Mouse (Mus musculus) liver, adult 10 weeks (tissue): ENCODE measurements around the gene Slc25a4. TPM values are rescaled to one million over a fixed set of nuclear protein-coding genes. Genes with fewer than 3 reads are reported as not detected.

ENCODE experiments used
- polyA plus RNA-seq: library from polyadenylated mRNA; stranded (reverse); fragments of 350-450 nt; fragmentation: Illumina TruSeq; extraction: RNeasy Lipid Tissue Mini Kit (QIAGEN cat#74804); gene quantifications from one replicate; pipeline ENCODE4 v1.2.3, GENCODE M21; 2014; ENCODE audit warnings: low read depth, low replicate concordance

Slc25a4 gene
- 6.1 TPM for polyA plus RNA-seq

GRCm38 (mm10) chr8:46210404-46211315 is at the start of gene Slc25a4:
TSS of gene Slc25a4 (minus strand) at chr8:46211284.

Other genes with a start within 250 kb of the Slc25a4 start
- gene 1700029J07Rik, start 236.0 kb downstream of the Slc25a4 start, polyA plus RNA-seq: 1.6 TPM
- gene Ufsp2, start 235.8 kb downstream of the Slc25a4 start, polyA plus RNA-seq: 77.7 TPM
- 1.8 TPM for gene Lrp2bp, start 212.0 kb downstream of the Slc25a4 start, polyA plus RNA-seq
- not detected for gene Ankrd37, start 205.6 kb downstream of the Slc25a4 start, polyA plus RNA-seq
- gene Cfap97, start 59.5 kb downstream of the Slc25a4 start, polyA plus RNA-seq: 14.7 TPM
- gene Snx25, start 59.1 kb downstream of the Slc25a4 start, polyA plus RNA-seq: 9.1 TPM
- not detected for gene Helt, start 83.4 kb upstream of the Slc25a4 start, polyA plus RNA-seq